Mouse (Mus musculus) bone marrow macrophage, adult 2 months (primary cell): Measurements from ENCODE around the gene Cbx7.

Experiments
- CTCF ChIP-seq: IDR thresholded peaks from 2 replicates; pipeline ENCODE4 v1.5.1; 2012; ENCODE audit warnings: low read depth, mild to moderate bottlenecking, low read length, moderate library complexity
- POLR2A ChIP-seq: IDR thresholded peaks from 2 replicates; pipeline ENCODE4 v1.6.1; 2012; ENCODE audit warnings: mild to moderate bottlenecking, low read depth, low read length, borderline replicate concordance

DNA sequence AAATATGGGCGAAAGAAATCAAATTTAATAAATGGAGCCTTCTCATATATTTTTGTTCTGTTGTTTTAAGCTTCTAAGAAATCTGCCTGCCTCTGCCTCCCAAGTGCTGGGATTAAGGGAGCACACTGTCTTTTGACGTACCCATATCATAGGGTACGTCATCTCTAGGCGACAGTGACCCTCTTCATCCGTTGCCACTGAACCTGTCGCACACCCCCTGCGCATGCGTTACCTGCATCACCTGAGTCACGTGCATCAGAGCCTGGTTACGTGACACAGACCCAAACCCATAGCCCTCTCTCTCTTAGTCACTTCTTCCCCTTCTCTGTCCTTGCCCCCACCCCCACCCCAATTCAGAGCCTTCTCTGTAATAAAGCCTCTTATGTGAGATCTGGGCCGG, 1.3 kb upstream of the Cbx7 start:
- TF ChIP-seq CTCF (no peak), POLR2A (no peak)
